Mouse (Mus musculus) liver, adult 2 months (tissue): ENCODE measurements around the gene Tcf7l1.

Experiments used
- CTCF ChIP-seq: fragments of 200-500 bp; IDR thresholded peaks from 2 replicates; pipeline ENCODE4 v1.5.1; 2011; ENCODE audit warnings: low read depth, low read length, control low read depth
- POLR2A ChIP-seq: fragments of 200-500 bp; IDR thresholded peaks from 2 replicates; pipeline ENCODE4 v1.6.1; 2011; ENCODE audit warnings: low read length, control low read depth; ENCODE audit not compliant: insufficient read depth; ENCODE audit errors: extremely low read depth

DNA sequence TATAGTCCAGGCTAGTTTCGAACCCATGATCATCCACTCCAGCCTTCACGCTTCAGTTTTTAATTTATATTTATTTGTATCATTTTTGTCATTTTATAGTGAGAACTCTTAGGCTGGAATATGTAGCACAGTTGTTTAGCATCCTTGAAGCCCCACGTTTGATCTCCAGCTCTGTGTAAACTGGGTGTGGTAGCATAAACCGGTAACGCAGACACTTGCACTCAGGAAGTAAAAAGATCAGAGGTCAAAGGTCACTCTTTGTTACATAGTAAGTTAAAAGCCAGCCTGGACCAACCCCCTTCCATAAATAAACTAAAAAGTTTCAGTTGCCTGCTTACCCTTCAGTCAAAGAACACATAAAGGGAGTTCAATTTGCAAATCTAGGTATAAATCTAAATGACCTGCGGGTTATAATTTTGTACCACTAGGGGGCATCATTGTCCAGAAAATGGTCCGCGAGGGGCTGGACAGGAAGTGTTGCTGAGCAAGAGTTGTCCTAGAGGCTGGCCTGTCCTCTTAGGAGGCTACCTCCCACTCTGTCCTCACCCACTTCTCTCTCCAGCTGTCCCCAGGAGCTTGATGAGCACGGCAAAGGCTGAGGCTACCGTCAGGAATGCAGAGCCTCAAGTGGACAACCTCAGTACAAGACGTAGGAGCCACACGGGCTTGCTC lies 153.2 kb downstream of the Tcf7l1 start:
- TF ChIP-seq CTCF (peak; percentile 70), POLR2A (no peak)
